Mouse (Mus musculus) MEL (cell line): ENCODE results near the gene Mbd6. TPM values are rescaled to one million over a fixed set of nuclear protein-coding genes. Genes with fewer than 3 reads are reported as not detected.
"Not testable (repeated sequence)": the region's sequence is repeated elsewhere in the genome, so short reads cannot be mapped to it uniquely, and the experiment has no call there.

Experiments
- DNase-seq: peaks from one replicate; pipeline ENCODE4 v3.0.0; 2011; ENCODE audit warnings: low read depth, low spot score
- H3K27ac ChIP-seq: 2 replicates; pipeline ENCODE4 v1.5.1; 2012; ENCODE audit warnings: low read depth, mild to moderate bottlenecking, control low read depth, low read length, moderate library complexity; ENCODE audit not compliant: control insufficient read depth
- H3K27me3 ChIP-seq, 2 experiments: fragments of 150-350 bp in 1 of 2; sonication (generic) in 1 of 2; 2 replicates each; pipeline ENCODE4 v1.6.1; 2012; ENCODE audit warnings: low read length in 2 of 2, mild to moderate bottlenecking in 2 of 2, improper control_type of control experiment in 1 of 2, moderate library complexity in 1 of 2; ENCODE audit not compliant: insufficient read depth in 2 of 2, control insufficient read depth in 1 of 2
- H3K36me3 ChIP-seq, 2 experiments: 2 replicates each; pipeline ENCODE4 v1.6.1; 2012 to 2014; ENCODE audit warnings: low read length in 2 of 2, improper control_type of control experiment in 1 of 2, inconsistent platforms in 1 of 2, mild to moderate bottlenecking in 1 of 2; ENCODE audit not compliant: insufficient read depth in 2 of 2, control insufficient read depth in 1 of 2
- H3K4me1 ChIP-seq, 2 experiments: fragments of 150-350 bp in 1 of 2; sonication (generic) in 1 of 2; 2 replicates each; pipeline ENCODE4 v1.6.1; 2012; ENCODE audit warnings: low read length in 2 of 2, improper control_type of control experiment in 1 of 2, mild to moderate bottlenecking in 1 of 2; ENCODE audit not compliant: insufficient read depth in 2 of 2, control insufficient read depth in 1 of 2
- H3K4me3 ChIP-seq, 2 experiments: fragments of 150-350 bp in 1 of 2; sonication (generic) in 1 of 2; 2 replicates each; pipeline ENCODE4 v1.5.1; 2012; ENCODE audit warnings: low read depth in 2 of 2, low read length in 2 of 2, mild to moderate bottlenecking in 2 of 2, moderate library complexity in 2 of 2, control low read depth in 1 of 2, improper control_type of control experiment in 1 of 2; ENCODE audit not compliant: control insufficient read depth in 1 of 2, insufficient read depth in 1 of 2
- H3K79me2 ChIP-seq: 2 replicates; pipeline ENCODE4 v1.6.1; 2012; ENCODE audit warnings: mild to moderate bottlenecking, low read length, moderate library complexity; ENCODE audit not compliant: control insufficient read depth, poor library complexity, insufficient read depth
- H3K9ac ChIP-seq: 2 replicates; pipeline ENCODE4 v1.6.1; 2012; ENCODE audit warnings: low read depth, mild to moderate bottlenecking, control low read depth, low read length, moderate library complexity; ENCODE audit not compliant: control insufficient read depth, poor library complexity, severe bottlenecking
- H3K9me3 ChIP-seq: fragments of 150-350 bp; sonication (generic); replicated peaks from 2 replicates; pipeline ENCODE4 v1.6.1; 2012; ENCODE audit warnings: mild to moderate bottlenecking, low read length, improper control_type of control experiment, moderate library complexity; ENCODE audit not compliant: insufficient read depth
- BHLHE40 ChIP-seq: IDR thresholded peaks from 2 replicates; pipeline ENCODE4 v1.6.1; 2012; ENCODE audit warnings: low read depth, mild to moderate bottlenecking, inconsistent platforms, low read length, improper control_type of control experiment, borderline replicate concordance
- CHD2 ChIP-seq: IDR thresholded peaks from 2 replicates; pipeline ENCODE4 v1.6.1; 2011; ENCODE audit warnings: low read length, improper control_type of control experiment
- CTCF ChIP-seq, 3 experiments: IDR thresholded peaks in 2 of 3; conservative IDR thresholded peaks in 1 of 3; 2 replicates each; pipeline ENCODE4 v1.5.1; 2011 to 2012; ENCODE audit warnings: low read length in 3 of 3, low read depth in 2 of 3, mild to moderate bottlenecking in 2 of 3, improper control_type of control experiment in 1 of 3, inconsistent platforms in 1 of 3, mixed read lengths in 1 of 3, moderate library complexity in 1 of 3; ENCODE audit not compliant: control insufficient read depth in 1 of 3, insufficient read depth in 1 of 3, poor library complexity in 1 of 3, severe bottlenecking in 1 of 3
- ETS1 ChIP-seq: IDR thresholded peaks from 2 replicates; pipeline ENCODE4 v1.6.1; 2012; ENCODE audit warnings: low read depth, mild to moderate bottlenecking, inconsistent platforms, low read length, improper control_type of control experiment, moderate library complexity
- HCFC1 ChIP-seq: IDR thresholded peaks from 2 replicates; pipeline ENCODE4 v1.6.1; 2012; ENCODE audit warnings: low read depth, mild to moderate bottlenecking, inconsistent platforms, low read length, improper control_type of control experiment, moderate library complexity
- MAX ChIP-seq: IDR thresholded peaks from 2 replicates; pipeline ENCODE4 v1.6.1; 2011; ENCODE audit warnings: low read length, improper control_type of control experiment
- MEF2A ChIP-seq: IDR thresholded peaks from 2 replicates; pipeline ENCODE4 v1.6.1; 2014; ENCODE audit warnings: low read depth, mild to moderate bottlenecking, inconsistent platforms, low read length, improper control_type of control experiment; ENCODE audit not compliant: poor library complexity, insufficient replicate concordance, severe bottlenecking; ENCODE audit errors: extremely low read depth
- MXI1 ChIP-seq: IDR thresholded peaks from 2 replicates; pipeline ENCODE4 v1.6.1; 2011; ENCODE audit warnings: mild to moderate bottlenecking, low read depth, low read length, improper control_type of control experiment
- MYB ChIP-seq: IDR thresholded peaks from 2 replicates; pipeline ENCODE4 v1.6.1; 2011; ENCODE audit warnings: mild to moderate bottlenecking, low read depth, low read length, improper control_type of control experiment
- NELFE ChIP-seq: IDR thresholded peaks from 2 replicates; pipeline ENCODE4 v1.6.1; 2011; ENCODE audit warnings: low read depth, low read length, improper control_type of control experiment
- POLR2A ChIP-seq, 2 experiments: IDR thresholded peaks; 2 replicates each; pipeline ENCODE4 v1.6.1; 2011 to 2012; ENCODE audit warnings: low read length in 2 of 2, mild to moderate bottlenecking in 2 of 2, control low read depth in 1 of 2, improper control_type of control experiment in 1 of 2, low read depth in 1 of 2, moderate library complexity in 1 of 2; ENCODE audit not compliant: control insufficient read depth in 1 of 2, insufficient read depth in 1 of 2, poor library complexity in 1 of 2
- POLR2AphosphoS2 ChIP-seq: IDR thresholded peaks from 2 replicates; pipeline ENCODE4 v1.6.1; 2011; ENCODE audit warnings: low read length, improper control_type of control experiment
- RAD21 ChIP-seq: IDR thresholded peaks from 2 replicates; pipeline ENCODE4 v1.6.1; 2011; ENCODE audit warnings: mild to moderate bottlenecking, low read depth, low read length, improper control_type of control experiment
- RCOR1 ChIP-seq: IDR thresholded peaks from 2 replicates; pipeline ENCODE4 v1.6.1; 2012; ENCODE audit warnings: low read depth, mild to moderate bottlenecking, inconsistent platforms, low read length, improper control_type of control experiment
- TBP ChIP-seq: IDR thresholded peaks from 2 replicates; pipeline ENCODE4 v1.8.0; 2011; ENCODE audit warnings: low read depth, low read length, improper control_type of control experiment
- USF2 ChIP-seq, 2 experiments: IDR thresholded peaks; 2 replicates each; pipeline ENCODE4 v1.6.1; 2011 to 2012; ENCODE audit warnings: improper control_type of control experiment in 2 of 2, low read length in 2 of 2, borderline replicate concordance in 1 of 2, inconsistent platforms in 1 of 2, low read depth in 1 of 2, mild to moderate bottlenecking in 1 of 2; ENCODE audit not compliant: insufficient read depth in 1 of 2
- ZKSCAN1 ChIP-seq: IDR thresholded peaks from 2 replicates; pipeline ENCODE4 v1.6.1; 2012; ENCODE audit warnings: low read depth, mild to moderate bottlenecking, inconsistent platforms, low read length, improper control_type of control experiment, moderate library complexity
- polyA plus RNA-seq, 2 experiments: library from polyadenylated mRNA; stranded (reverse) in 1 of 2; unstranded in 1 of 2; fragments of >175 nt in 1 of 2; fragments of >200 nt in 1 of 2; gene quantifications; 2 replicates each; pipeline versions ENCODE4 v1.2.1 to v1.2.4; 2012; ENCODE audit warnings: low replicate concordance in 2 of 2, low read depth in 1 of 2; ENCODE audit not compliant: insufficient read length in 2 of 2, insufficient read depth in 1 of 2, missing spikeins in 1 of 2
- total RNA-seq: library from RNA; depleted of rRNA; stranded (reverse); fragments of 300-350 nt; gene quantifications from 2 replicates; pipeline ENCODE4 v1.2.3, GENCODE M21; 2012

Mbd6 gene
- total and polyA plus RNA-seq, 3 experiments, result 4.2 to 44.8 TPM; not detected in 1

DNA sequence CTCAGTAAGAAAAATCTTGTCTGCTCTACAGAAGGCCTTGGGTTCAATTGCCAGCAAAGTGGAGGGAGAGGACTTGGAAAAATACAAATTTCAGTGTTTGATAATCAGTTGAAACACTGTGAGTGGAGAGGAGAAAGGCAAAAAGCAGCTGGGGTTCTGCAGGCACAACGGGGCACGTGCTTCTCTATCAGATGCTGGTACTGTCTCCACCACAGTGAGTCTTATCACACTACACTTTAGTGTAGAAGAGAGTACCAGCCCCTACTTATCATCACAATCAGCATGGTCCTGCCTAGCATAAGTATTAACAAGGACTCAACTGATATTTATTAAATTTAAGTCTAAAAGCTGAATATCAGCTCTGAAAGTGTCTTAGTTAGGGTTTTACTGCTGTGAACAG, 28.5 kb upstream of the Mbd6 start (continued):
- TF ChIP-seq MAX (peak; percentile 98), ETS1 (peak; percentile 90), MEF2A (no peak), POLR2AphosphoS2 (no peak), MYB (0 out of 2 replicates have a peak, but pooled peaks have one; percentile 30), TBP (0 out of 2 replicates have a peak, but pooled peaks have one; percentile 38), HCFC1 (no peak), USF2 (IDR thresholded peaks at IDR 0.05; ENCODE audit: borderline replicate concordance in 1 of 2, insufficient read depth in 1 of 2, low read depth in 1 of 2, low read length in 2 of 2) (peak in 1 of 2 experiments; percentile 67; a peak in 1 of 4 replicates), ZKSCAN1 (no peak), POLR2A (IDR thresholded peaks at IDR 0.05; ENCODE audit: control insufficient read depth in 1 of 2, insufficient read depth in 1 of 2, low read depth in 1 of 2, low read length in 2 of 2, poor library complexity in 1 of 2) (0 out of 4 replicates have a peak, but pooled peaks of 1 of the 2 experiments have one; percentile 24), RAD21 (no peak), CHD2 (no peak), BHLHE40 (peak; percentile 100), MXI1 (peak; percentile 95), RCOR1 (peak; percentile 58; the same call in 1 of the 2 replicates), NELFE (peak; percentile 27; the same call in 1 of the 2 replicates)
- TF ChIP-seq, all 39 proteins: peak for 17

DNA sequence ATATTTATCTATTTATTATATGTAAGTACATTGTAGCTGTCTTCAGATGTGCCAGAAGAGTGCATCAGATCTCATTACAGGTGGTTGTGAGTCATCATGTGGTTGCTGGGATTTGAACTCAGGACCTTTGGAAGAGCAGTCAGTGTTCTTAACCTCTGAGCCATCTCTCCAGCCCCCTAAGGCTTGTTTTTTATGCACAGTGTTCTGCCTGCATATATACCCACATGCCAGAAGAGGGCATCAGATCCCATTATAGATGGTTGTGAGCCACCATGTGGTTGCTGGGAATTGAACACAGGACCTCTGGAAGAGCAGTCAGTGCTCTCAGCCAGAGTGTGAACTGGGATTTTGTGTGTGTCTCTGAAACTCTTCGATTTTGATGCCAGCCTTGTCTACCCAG, 26.1 kb upstream of the Mbd6 start:
- Histone ChIP-seq H3K36me3 (peaks cover 0 to 22% of the 10 kb centered on the region in 2 experiments; a peak in 2 of 4 replicates), H3K79me2 (peaks cover 18% of the 10 kb centered on the region), H3K4me1 (peaks cover 9 to 30% of the 10 kb centered on the region in 2 experiments)
- DNase-seq, result peak; percentile 46
- H3K4me3 ChIP-seq, H3K27ac ChIP-seq, H3K27me3 ChIP-seq, H3K9ac ChIP-seq, H3K9me3 ChIP-seq: not testable (repeated sequence)
- TF ChIP-seq MAX, result 0 out of 2 replicates have a peak, but pooled peaks have one; percentile 17
- peak in 1 of 3 experiments; percentile 35; a peak in 1 of 6 replicates for TF ChIP-seq CTCF (IDR thresholded peaks at IDR 0.05 in 2 of 3, conservative IDR thresholded peaks at IDR 0.05 in 1 of 3; ENCODE audit: control insufficient read depth in 1 of 3, insufficient read depth in 1 of 3, low read depth in 2 of 3, low read length in 3 of 3, poor library complexity in 1 of 3, severe bottlenecking in 1 of 3)
- peak; percentile 71 for TF ChIP-seq TBP

GRCm38 (mm10) chr10:127313516-127313915, 24.7 kb upstream of the Mbd6 start:
- H3K27me3 ChIP-seq, H3K9ac ChIP-seq, H3K27ac ChIP-seq, DNase-seq, H3K4me3 ChIP-seq, H3K9me3 ChIP-seq: not testable (repeated sequence)
- Histone ChIP-seq H3K79me2 (peaks cover 23% of the 10 kb centered on the region), H3K36me3 (peaks cover 3 to 25% of the 10 kb centered on the region in 2 experiments; a peak in 3 of 4 replicates), H3K4me1 (peaks cover 6 to 30% of the 10 kb centered on the region in 2 experiments)
